Comparison of ENCODE assay signal across 26 mouse cellular contexts in genomic region chr13:118272904-118273303, GRCm38 (mm10).
"Had no signal": no experiment of that assay in that cellular context is flagged by ENCODE, and none has a peak within 500 bp of the region (broad histone marks: within the 10 kb centered on the region; RNA-seq: fewer than 3 reads in every experiment).

No protein-coding gene starts in this region.

- H3K4me1 ChIP-seq: heart, embryonic 10.5 days; heart, embryonic 12.5 days; hindbrain, embryonic 10.5 days; hindbrain, embryonic 12.5 days; limb, embryonic 10.5 days; limb, embryonic 12.5 days; liver, embryonic 13.5 days; liver, embryonic 15.5 days had no signal

- H3K36me3 ChIP-seq: heart, embryonic 10.5 days; heart, embryonic 12.5 days; hindbrain, embryonic 10.5 days; hindbrain, embryonic 12.5 days; limb, embryonic 10.5 days; limb, embryonic 12.5 days; liver, embryonic 13.5 days; liver, embryonic 15.5 days had no signal

- ATAC-seq: hindbrain, embryonic 16.5 days; inflammation-experienced regulatory T-cells, adult 6 months; liver, postnatal 0 days had no signal

- H3K27me3 ChIP-seq: heart, embryonic 12.5 days; hindbrain, embryonic 12.5 days; limb, embryonic 12.5 days; liver, embryonic 13.5 days; liver, embryonic 15.5 days had no signal

- H3K9ac ChIP-seq: heart, embryonic 12.5 days; hindbrain, embryonic 12.5 days; hindbrain, embryonic 14.5 days; limb, embryonic 12.5 days; liver, embryonic 13.5 days; liver, embryonic 15.5 days; liver, postnatal 0 days had no signal

- H3K4me2 ChIP-seq: heart, embryonic 12.5 days; hindbrain, embryonic 12.5 days; hindbrain, embryonic 14.5 days; limb, embryonic 12.5 days; liver, embryonic 11.5 days; liver, embryonic 13.5 days; liver, embryonic 15.5 days had no signal

- DNase-seq: gastrocnemius, adult 2 months; gastrocnemius, postnatal 10 days; gastrocnemius, postnatal 25 days; heart, adult 18-20 months; heart, postnatal 10 days; heart, postnatal 4 days; kidney, adult 18-20 months; kidney, postnatal 10 days; kidney, postnatal 25 days; kidney, postnatal 4 days; liver; liver, embryonic 13.5 days; liver, postnatal 0 days had no signal

- H3K9me3 ChIP-seq: heart, embryonic 10.5 days; heart, embryonic 12.5 days; hindbrain, embryonic 10.5 days; hindbrain, embryonic 12.5 days; limb, embryonic 10.5 days; limb, embryonic 12.5 days; liver, embryonic 13.5 days; liver, embryonic 15.5 days had no signal

- H3K27ac ChIP-seq: gastrocnemius, adult 2 months; heart, embryonic 10.5 days; hindbrain, embryonic 10.5 days; hindbrain, embryonic 12.5 days; hindbrain, embryonic 14.5 days; layer of hippocampus, adult 2 months; left cerebral cortex, adult 2 months; limb, embryonic 10.5 days; limb, embryonic 12.5 days; liver, embryonic 13.5 days; liver, embryonic 15.5 days had no signal

- H3K4me3 ChIP-seq: gastrocnemius, adult 2 months; heart, embryonic 10.5 days; heart, embryonic 12.5 days; hindbrain, embryonic 10.5 days; hindbrain, embryonic 12.5 days; layer of hippocampus, adult 2 months; left cerebral cortex, adult 2 months; limb, embryonic 10.5 days; limb, embryonic 12.5 days; liver, embryonic 13.5 days; liver, embryonic 15.5 days had no signal
